10 mouse cellular contexts compared by ENCODE assay signal in genomic region chr4:75855688-75856296, GRCm38 (mm10).
DNase-seq lines count a peak whose midpoint lies in the region; ATAC-seq and TF ChIP-seq lines count a peak whose summit lies in the region.
"Had no signal": no experiment of that assay in that cellular context is flagged by ENCODE, and none has a peak within 500 bp of the region (broad histone marks: within the 10 kb centered on the region; RNA-seq: fewer than 3 reads in every experiment).

No protein-coding gene starts in this region.

- no peaks in the 10 kb centered on the region for H3K4me1 ChIP-seq in kidney, postnatal 0 days (replicated peaks; ENCODE audit: insufficient read depth, low read length)
- H3K4me1 ChIP-seq in hindbrain, embryonic 14.5 days (replicated peaks; ENCODE audit: control insufficient read depth, insufficient read depth, low read length): no peaks in the 10 kb centered on the region
- peaks cover 8% of the 10 kb centered on the region; the same call in 1 of the 2 replicates for H3K4me1 ChIP-seq in neural tube, embryonic 14.5 days (ENCODE audit: control insufficient read depth, insufficient read depth, low read length)
- H3K4me1 ChIP-seq: limb, embryonic 15.5 days had no signal

- no peak for ATAC-seq in kidney, postnatal 0 days (replicated peaks; ENCODE audit: low FRiP score, low read depth)
- ATAC-seq in hindbrain, embryonic 14.5 days (ENCODE audit: low FRiP score): peak; percentile 51; the same call in 1 of the 2 replicates
- ATAC-seq in neural tube, embryonic 14.5 days (ENCODE audit: low read depth): peak; percentile 83

- H3K9ac ChIP-seq in kidney, postnatal 0 days (ENCODE audit: low read depth, low read length): no peak overlapping the region
- H3K9ac ChIP-seq in hindbrain, embryonic 14.5 days: no peak overlapping the region
- H3K9ac ChIP-seq in neural tube, embryonic 14.5 days (replicated peaks; ENCODE audit: low read depth, low read length): no peak overlapping the region
- H3K9ac ChIP-seq: limb, embryonic 15.5 days had no signal

- H3K9me3 ChIP-seq in kidney, postnatal 0 days (replicated peaks; ENCODE audit: low read length): no peaks in the 10 kb centered on the region
- H3K9me3 ChIP-seq in hindbrain, embryonic 14.5 days (ENCODE audit: control insufficient read depth, low read length): no peaks in the 10 kb centered on the region
- H3K9me3 ChIP-seq in neural tube, embryonic 14.5 days (ENCODE audit: control insufficient read depth, low read length): no peaks in the 10 kb centered on the region
- H3K9me3 ChIP-seq: limb, embryonic 15.5 days had no signal

- 21% methylated on average over 6 of the region's 6 CpGs for WGBS in kidney, postnatal 0 days
- WGBS in hindbrain, embryonic 14.5 days: 16% methylated on average over 6 of the region's 6 CpGs
- WGBS in neural tube, embryonic 14.5 days: 5% methylated on average over 6 of the region's 6 CpGs

- no peaks in the 10 kb centered on the region for H3K36me3 ChIP-seq in kidney, postnatal 0 days (ENCODE audit: insufficient read depth, low read length)
- H3K36me3 ChIP-seq in hindbrain, embryonic 14.5 days (replicated peaks; ENCODE audit: control insufficient read depth, insufficient read depth): no peaks in the 10 kb centered on the region
- no peaks in the 10 kb centered on the region for H3K36me3 ChIP-seq in neural tube, embryonic 14.5 days (ENCODE audit: control insufficient read depth, insufficient read depth, low read length)
- H3K36me3 ChIP-seq: limb, embryonic 15.5 days had no signal

- peak; percentile 16 for DNase-seq in kidney, postnatal 0 days (ENCODE audit: low spot score)
- no peak for DNase-seq in kidney, adult 11 months
- DNase-seq in embryo, embryonic 11.5 days (ENCODE audit: low read depth, low spot score): peak; percentile 47
- DNase-seq in hindbrain, embryonic 14.5 days (ENCODE audit: low spot score): no peak
- DNase-seq in c-Kit-positive CD71-positive TER-119-positive erythroid progenitor cells, embryonic 14.5 days (ENCODE audit: low spot score): no peak
- no peak for DNase-seq in gastrocnemius, adult 2 months
- DNase-seq: adrenal gland, adult 2 months; kidney, adult 8-10 months had no signal

- no peak overlapping the region for H3K4me3 ChIP-seq in kidney, postnatal 0 days (replicated peaks; ENCODE audit: low read depth, low read length)
- no peak overlapping the region for H3K4me3 ChIP-seq in hindbrain, embryonic 14.5 days (replicated peaks; ENCODE audit: low read length)
- no peak overlapping the region for H3K4me3 ChIP-seq in neural tube, embryonic 14.5 days (ENCODE audit: low read depth, low read length)
- no peak overlapping the region for H3K4me3 ChIP-seq in gastrocnemius, adult 2 months
- H3K4me3 ChIP-seq: limb, embryonic 15.5 days had no signal

- TF ChIP-seq CTCF in kidney, postnatal 0 days (IDR thresholded peaks at IDR 0.05; ENCODE audit: low read depth): no peak
- no peak for TF ChIP-seq CTCF in gastrocnemius, adult 2 months (IDR thresholded peaks at IDR 0.05)

- intact Hi-C loops in gastrocnemius, adult 2 months (cut with DNase I): no loop called here

- H3K27me3 ChIP-seq in kidney, postnatal 0 days (ENCODE audit: insufficient read depth, low read length): no peaks in the 10 kb centered on the region
- no peaks in the 10 kb centered on the region for H3K27me3 ChIP-seq in hindbrain, embryonic 14.5 days (ENCODE audit: control insufficient read depth, insufficient read depth, low read length)
- no peaks in the 10 kb centered on the region for H3K27me3 ChIP-seq in neural tube, embryonic 14.5 days (ENCODE audit: control insufficient read depth, insufficient read depth, low read length)
- H3K27me3 ChIP-seq: limb, embryonic 15.5 days had no signal

- H3K27ac ChIP-seq in kidney, postnatal 0 days: no peak overlapping the region
- no peak overlapping the region for H3K27ac ChIP-seq in hindbrain, embryonic 14.5 days
- no peak overlapping the region for H3K27ac ChIP-seq in neural tube, embryonic 14.5 days (ENCODE audit: low read depth, low read length)
- no peak overlapping the region for H3K27ac ChIP-seq in gastrocnemius, adult 2 months
- H3K27ac ChIP-seq: limb, embryonic 15.5 days had no signal

- no peak overlapping the region for H3K4me2 ChIP-seq in kidney, postnatal 0 days (ENCODE audit: low read length)
- no peak overlapping the region for H3K4me2 ChIP-seq in hindbrain, embryonic 14.5 days (replicated peaks)
- no peak overlapping the region for H3K4me2 ChIP-seq in neural tube, embryonic 14.5 days (ENCODE audit: low read depth, low read length)
- H3K4me2 ChIP-seq: limb, embryonic 15.5 days had no signal

Comparison
In these comparisons a context has a peak if more than half of its experiments do, and no peak if none do; other contexts are left out.
1. DNase-seq: peak in kidney, postnatal 0 days (single experiment) and embryo, embryonic 11.5 days (single experiment); none in kidney, adult 11 months (single experiment), hindbrain, embryonic 14.5 days (single experiment), c-Kit-positive CD71-positive TER-119-positive erythroid progenitor cells, embryonic 14.5 days (single experiment) and gastrocnemius, adult 2 months (single experiment).